Mouse (Mus musculus) adrenal gland (tissue): ENCODE measurements around the gene Htr7.

Source experiments
- intact Hi-C: fragments of 180-260 bp; cut with DNase I; formaldehyde crosslinking; loops from one replicate; pipeline ENCODE4 v1.15.1; 2025

Htr7 gene

GRCm38 (mm10) chr19:35974681-35975080 is 82.6 kb downstream of the Htr7 start:
- intact Hi-C loops = no loop called here

GRCm38 (mm10) chr19:35957656-35958055 is 99.7 kb downstream of the Htr7 start:
- intact Hi-C loops = no loop called here

- intact Hi-C loops = no loop called here
These were observed 101.6 kb downstream of the Htr7 start for GRCm38 (mm10) chr19:35955698-35956097.

- intact Hi-C loops = no loop called here
These were observed 107.4 kb downstream of the Htr7 start for GRCm38 (mm10) chr19:35949888-35950287.

- intact Hi-C loops = no loop called here
These were observed 132.3 kb downstream of the Htr7 start for GRCm38 (mm10) chr19:35924961-35925495.

- intact Hi-C loops = no loop called here
These were observed 132.9 kb downstream of the Htr7 start for GRCm38 (mm10) chr19:35924418-35924817.
